Mouse (Mus musculus) lung, adult 2 months (tissue): Measurements from ENCODE around the gene M1ap.

ENCODE experiments used
- CTCF ChIP-seq: fragments of 200-500 bp; IDR thresholded peaks from 2 replicates; pipeline ENCODE4 v1.5.1; 2011; ENCODE audit warnings: mild to moderate bottlenecking, low read length, control low read depth; ENCODE audit not compliant: insufficient read depth
- POLR2A ChIP-seq: fragments of 200-500 bp; IDR thresholded peaks from 2 replicates; pipeline ENCODE4 v1.6.1; 2011; ENCODE audit warnings: low read depth, mild to moderate bottlenecking, control low read depth, low read length, borderline replicate concordance; ENCODE audit errors: extremely low read depth

- TF ChIP-seq POLR2A (no peak), CTCF (no peak)
Observed at GRCm38 (mm10) chr6:82999986-83000385, 53.3 kb downstream of the M1ap start.
